Mouse (Mus musculus) stomach, embryonic 14.5 days (tissue): ENCODE data around the gene Olfr573-ps1. TPM values are rescaled to one million over a fixed set of nuclear protein-coding genes. Genes with fewer than 3 reads are reported as not detected.

Source experiments
- polyA plus RNA-seq: library from polyadenylated mRNA; unstranded; fragments of >200 nt; fragmentation: Nextera tagmentation; extraction: Ambion mirVana; gene quantifications from 2 replicates; pipeline ENCODE4 v1.2.1, GENCODE M21; 2014

Olfr573-ps1 gene
- polyA plus RNA-seq, 1 experiment from 2014 or later: not detected

Other genes with a start within 250 kb of the Olfr573-ps1 start
- not detected in 2 replicates for gene Olfr557, start 246.7 kb downstream of the Olfr573-ps1 start, polyA plus RNA-seq
- 0.13 and 0.17 TPM in 2 replicates for gene Olfr558, start 240.4 kb downstream of the Olfr573-ps1 start, polyA plus RNA-seq
- not detected in 2 replicates for gene Olfr33, start 223.5 kb downstream of the Olfr573-ps1 start, polyA plus RNA-seq
- not detected in 2 replicates for gene Olfr559, start 215.1 kb downstream of the Olfr573-ps1 start, polyA plus RNA-seq
- not detected in 2 replicates for gene Olfr560, start 183.2 kb downstream of the Olfr573-ps1 start, polyA plus RNA-seq
- gene Olfr78, start 183.1 kb downstream of the Olfr573-ps1 start, polyA plus RNA-seq: 0.18 and 0.49 TPM in 2 replicates
- not detected in 2 replicates for gene Olfr561, start 171.4 kb downstream of the Olfr573-ps1 start, polyA plus RNA-seq
- gene Olfr564, start 139.1 kb downstream of the Olfr573-ps1 start, polyA plus RNA-seq: not detected in 2 replicates
- gene Olfr566, start 83.8 kb downstream of the Olfr573-ps1 start, polyA plus RNA-seq: not detected in 2 replicates
- not detected in 2 replicates for gene Olfr568, start 65.5 kb downstream of the Olfr573-ps1 start, polyA plus RNA-seq
- gene Olfr569, start 51.7 kb downstream of the Olfr573-ps1 start, polyA plus RNA-seq: not detected in 2 replicates
- gene Olfr570, start 48.0 kb downstream of the Olfr573-ps1 start, polyA plus RNA-seq: not detected in 2 replicates
- gene Olfr571, start 25.0 kb downstream of the Olfr573-ps1 start, polyA plus RNA-seq: not detected in 2 replicates
- gene Olfr572, start 18.2 kb downstream of the Olfr573-ps1 start, polyA plus RNA-seq: not detected in 2 replicates
- not detected in 2 replicates for gene Olfr574, start 5.9 kb upstream of the Olfr573-ps1 start, polyA plus RNA-seq
- gene Olfr575, start 16.2 kb upstream of the Olfr573-ps1 start, polyA plus RNA-seq: not detected in 2 replicates
- not detected in 2 replicates for gene Olfr576, start 20.1 kb upstream of the Olfr573-ps1 start, polyA plus RNA-seq
- gene Olfr577, start 33.4 kb upstream of the Olfr573-ps1 start, polyA plus RNA-seq: not detected in 2 replicates
- not detected in 2 replicates for gene Olfr578, start 46.7 kb upstream of the Olfr573-ps1 start, polyA plus RNA-seq
- not detected in 2 replicates for gene Olfr582, start 95.4 kb upstream of the Olfr573-ps1 start, polyA plus RNA-seq
- not detected in 2 replicates for gene Olfr583, start 108.7 kb upstream of the Olfr573-ps1 start, polyA plus RNA-seq
- not detected in 2 replicates for gene Olfr584, start 139.3 kb upstream of the Olfr573-ps1 start, polyA plus RNA-seq
- gene Olfr585, start 155.1 kb upstream of the Olfr573-ps1 start, polyA plus RNA-seq: not detected in 2 replicates
- gene Olfr586, start 183.1 kb upstream of the Olfr573-ps1 start, polyA plus RNA-seq: not detected in 2 replicates
- gene Olfr588-ps1, start 198.3 kb upstream of the Olfr573-ps1 start, polyA plus RNA-seq: not detected in 2 replicates
- gene Olfr589, start 213.8 kb upstream of the Olfr573-ps1 start, polyA plus RNA-seq: not detected in 2 replicates
- gene Olfr591, start 235.8 kb upstream of the Olfr573-ps1 start, polyA plus RNA-seq: not detected in 2 replicates
- gene Olfr592, start 242.2 kb upstream of the Olfr573-ps1 start, polyA plus RNA-seq: not detected in 2 replicates